Mouse (Mus musculus) liver, embryonic 14.5 days (tissue): ENCODE measurements around the gene Scgn.

Experiments used
- CTCF ChIP-seq: IDR thresholded peaks from 2 replicates; pipeline ENCODE4 v1.5.1; 2016; ENCODE audit warnings: antibody characterized with exemption, low read depth, control low read depth
- EP300 ChIP-seq: IDR thresholded peaks from 2 replicates; pipeline ENCODE4 v1.6.1; 2016; ENCODE audit warnings: antibody characterized with exemption, low read depth

DNA sequence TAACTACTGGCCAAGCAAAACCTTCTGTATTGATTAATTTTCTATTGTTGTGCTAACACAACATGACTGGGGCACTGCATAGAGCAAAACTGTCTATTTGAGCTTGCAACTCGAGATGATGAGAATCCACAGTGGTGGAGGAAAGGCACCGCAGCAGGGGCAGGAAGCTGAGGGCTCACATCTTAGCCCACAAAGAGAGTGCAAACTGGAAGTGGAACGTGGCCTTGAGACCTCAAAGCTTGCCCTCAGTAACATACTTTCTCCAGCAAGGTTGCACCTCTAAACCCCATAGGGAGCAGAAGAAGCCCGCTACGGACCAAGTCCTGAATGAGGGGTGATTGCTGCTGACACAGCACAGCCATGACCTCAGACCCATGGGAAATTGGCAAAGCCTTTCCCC lies 80.9 kb downstream of the Scgn start:
- TF ChIP-seq CTCF (no peak), EP300 (no peak)
